Mouse (Mus musculus) adrenal gland, adult 8-10 months (tissue): ENCODE data around the gene Dnaic2. TPM values are rescaled to one million over a fixed set of nuclear protein-coding genes. Genes with fewer than 3 reads are reported as not detected.
A peak's percentile ranks its signal among the peaks of the same experiment; 100 is the strongest.

ENCODE experiments used
- DNase-seq: peaks from one replicate; pipeline ENCODE4 v3.0.0; 2022
- total RNA-seq, 4 experiments: library from RNA; stranded (reverse); gene quantifications; 2 replicates each; pipeline ENCODE4 v1.2.4; 2022

Dnaic2 gene
- total RNA-seq, 4 experiments from 2014 or later: 0.38 to 0.51 (median 0.42) TPM

GRCm38 (mm10) chr11:114702311-114702995, 24.8 kb upstream of the Dnaic2 start:
- no peak for DNase-seq

DNA sequence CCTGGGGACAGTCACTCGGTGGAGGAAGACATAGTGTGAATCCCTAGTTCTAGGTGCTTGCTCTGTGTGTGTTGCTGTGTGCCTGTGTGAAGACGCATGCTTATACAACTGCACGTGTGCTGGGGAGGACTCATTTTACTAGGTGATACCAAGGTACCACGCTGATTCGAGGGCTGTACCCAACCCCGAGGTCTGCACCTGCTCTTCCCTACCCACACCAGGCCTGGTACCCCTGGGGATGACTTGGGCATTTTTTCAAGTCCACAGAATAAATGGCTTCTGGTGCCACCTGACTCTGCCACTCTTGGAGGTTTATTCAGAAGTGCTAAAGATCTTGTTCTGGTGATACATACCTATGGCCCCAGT, 24.2 kb upstream of the Dnaic2 start:
- DNase-seq: no peak

DNA sequence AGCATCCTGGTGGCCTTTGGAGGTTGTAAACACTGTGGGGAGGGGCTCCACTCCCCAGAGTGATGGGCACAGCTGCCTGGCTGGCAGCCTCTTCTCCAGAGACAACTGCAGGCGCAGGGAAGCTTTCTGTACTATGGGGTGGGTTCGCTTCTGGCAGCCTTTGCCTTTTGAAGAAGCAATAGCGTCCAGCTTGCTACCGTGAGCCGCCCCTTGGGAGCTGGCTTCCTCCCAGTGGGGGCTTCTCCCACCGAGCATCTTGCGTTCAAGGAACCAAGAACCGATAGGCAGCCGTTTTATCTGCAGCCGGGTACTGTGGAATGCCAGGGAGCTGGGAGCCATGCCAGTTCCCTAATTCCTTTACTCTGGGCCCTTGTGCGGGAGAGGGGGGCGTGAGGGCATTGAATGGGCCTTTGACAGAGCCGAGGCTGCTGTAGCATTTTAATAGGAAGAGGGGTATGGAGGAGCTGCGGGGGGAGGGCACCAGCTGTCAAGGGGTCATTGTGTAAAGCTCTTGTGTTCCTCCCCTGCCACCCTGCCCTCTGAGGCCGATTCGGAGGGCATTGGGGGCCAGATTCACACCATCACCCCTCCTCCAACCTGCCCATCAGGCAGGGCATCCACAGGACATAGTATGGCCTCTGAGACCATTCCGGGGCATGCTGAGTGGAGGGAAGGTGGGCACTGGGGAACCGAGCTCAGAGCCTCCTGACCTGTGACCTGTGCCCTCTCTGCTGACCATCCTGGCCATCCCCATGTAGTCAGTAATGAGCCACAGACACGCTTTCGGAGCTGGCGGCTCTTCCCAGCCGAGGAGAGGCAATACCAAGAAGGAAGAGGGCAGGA, 22.9 kb upstream of the Dnaic2 start:
- DNase-seq: no peak

- DNase-seq: no peak
Observed at GRCm38 (mm10) chr11:114706358-114706757, 20.9 kb upstream of the Dnaic2 start.

DNA sequence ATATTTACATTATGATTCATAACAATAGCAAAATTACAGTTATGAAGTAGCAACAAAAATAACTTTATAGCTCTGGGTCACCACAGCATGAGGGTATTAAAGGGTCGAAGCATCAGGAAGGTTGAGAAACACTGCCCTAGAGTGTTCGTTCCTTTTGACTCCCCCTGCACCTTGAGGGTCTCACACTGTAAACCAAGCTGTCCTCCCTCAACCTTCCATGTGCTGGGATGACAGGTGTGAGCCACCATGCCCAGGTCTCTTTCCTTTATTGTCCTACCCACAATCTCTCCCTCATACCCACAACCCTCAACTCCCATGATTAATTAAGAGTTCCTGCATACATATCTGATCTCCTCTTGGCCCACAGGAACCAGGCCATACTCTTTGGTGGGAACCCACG, 15.8 kb upstream of the Dnaic2 start:
- DNase-seq: no peak

- peak; percentile 85 for DNase-seq
Observed at GRCm38 (mm10) chr11:114711861-114712260, 15.3 kb upstream of the Dnaic2 start.

DNA sequence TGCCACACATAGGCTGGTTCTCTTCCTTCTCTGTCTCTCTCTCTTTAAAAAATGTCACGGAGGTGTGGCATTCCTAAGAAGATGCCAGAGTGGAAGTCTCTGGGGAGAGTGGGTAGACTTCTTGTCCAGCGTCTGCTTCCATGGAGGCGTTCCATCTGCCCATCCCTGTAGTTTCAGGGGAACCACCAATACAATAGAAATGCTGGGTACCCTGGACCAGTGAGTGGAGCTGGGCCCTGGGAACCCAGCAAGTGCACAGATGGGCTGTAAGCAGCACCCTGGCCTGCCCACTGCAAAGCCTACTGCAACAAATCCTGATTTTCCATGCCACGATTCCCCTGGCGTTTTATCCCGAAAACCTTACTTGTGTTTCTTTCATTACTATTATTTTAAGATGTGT, 12.7 kb upstream of the Dnaic2 start:
- DNase-seq: no peak

- DNase-seq: no peak
Observed at GRCm38 (mm10) chr11:114715531-114715930, 11.7 kb upstream of the Dnaic2 start.

GRCm38 (mm10) chr11:114720535-114720934, 6.7 kb upstream of the Dnaic2 start:
- DNase-seq: no peak

DNA sequence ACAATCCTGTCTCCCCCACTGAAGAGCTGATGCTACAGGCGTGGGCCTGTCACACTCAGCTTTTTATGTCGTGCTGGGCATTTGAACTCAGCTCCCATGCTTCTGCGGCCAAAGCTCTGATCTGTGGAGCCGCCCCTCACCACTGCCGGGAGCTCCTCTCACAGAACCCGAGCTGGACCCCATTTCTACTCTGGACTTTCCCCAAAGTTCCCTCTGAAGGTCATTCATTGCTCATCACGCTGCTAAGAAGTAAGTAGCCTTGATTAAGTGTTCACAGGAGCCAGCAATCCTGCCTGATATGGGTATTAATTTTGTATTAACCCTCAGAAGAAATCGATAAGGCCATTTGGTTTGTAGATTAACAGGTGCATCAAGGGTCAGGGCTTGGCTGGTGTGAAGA, 4.8 kb upstream of the Dnaic2 start:
- no peak for DNase-seq

DNA sequence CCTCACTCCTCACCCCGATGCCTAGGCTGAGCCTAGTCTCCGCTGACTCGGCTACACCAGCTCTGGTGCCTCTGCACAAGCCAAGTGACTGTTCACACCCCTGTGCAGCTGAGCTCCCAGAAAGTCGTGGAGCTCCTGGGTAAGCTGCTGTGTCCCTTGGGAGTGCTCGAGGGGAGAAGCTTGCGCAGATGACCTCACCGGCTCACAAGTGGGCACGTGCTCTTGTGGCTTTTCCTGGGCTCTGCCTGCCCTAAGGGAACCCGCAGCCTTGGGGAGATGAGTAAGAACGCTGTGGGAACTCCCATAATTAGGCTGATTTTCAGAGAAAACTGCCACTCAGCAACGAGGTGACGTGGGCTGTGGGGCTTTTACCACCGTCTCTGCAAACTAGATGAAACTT, 4.2 kb upstream of the Dnaic2 start:
- DNase-seq: peak; percentile 82

- DNase-seq: no peak
Observed at GRCm38 (mm10) chr11:114724787-114725590, 2.2 kb upstream of the Dnaic2 start.

DNA sequence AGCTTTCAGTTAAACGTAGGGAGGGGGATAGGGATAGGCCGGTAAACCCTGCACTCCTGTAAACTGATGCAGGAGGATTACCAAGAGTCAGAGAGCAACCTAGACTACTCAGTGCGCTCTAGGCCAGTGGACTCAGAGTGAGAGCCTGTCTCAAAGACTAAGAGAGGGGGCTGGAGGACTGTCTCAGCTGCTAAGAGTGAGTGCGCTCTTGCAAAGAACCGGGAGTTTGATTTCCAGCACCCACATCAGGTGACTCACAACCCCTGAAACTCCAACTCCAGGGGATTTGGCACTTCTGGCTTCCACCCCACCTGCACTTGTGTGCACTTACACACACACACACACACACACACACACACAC, 598 bp downstream of the Dnaic2 start:
- no peak for DNase-seq

DNA sequence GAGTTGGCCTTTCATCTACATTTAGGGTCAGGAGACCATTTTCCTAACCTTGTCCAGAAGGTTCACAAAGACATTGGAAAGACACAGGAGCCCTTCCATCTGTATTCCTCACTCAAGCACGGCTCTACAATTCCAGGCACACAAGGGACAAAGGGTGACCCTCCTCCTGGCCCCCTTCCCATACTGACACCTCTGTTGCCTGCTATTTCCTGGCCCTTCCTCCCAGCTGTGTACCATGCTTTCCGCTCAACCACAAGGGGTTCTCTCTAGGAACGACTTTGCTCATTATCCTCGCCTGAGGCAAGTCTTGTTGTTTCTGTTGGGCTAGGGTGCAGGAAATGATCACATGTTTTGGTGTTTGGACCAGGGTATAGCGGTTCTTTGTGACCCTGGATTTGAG, 1.1 kb downstream of the Dnaic2 start:
- no peak for DNase-seq

DNA sequence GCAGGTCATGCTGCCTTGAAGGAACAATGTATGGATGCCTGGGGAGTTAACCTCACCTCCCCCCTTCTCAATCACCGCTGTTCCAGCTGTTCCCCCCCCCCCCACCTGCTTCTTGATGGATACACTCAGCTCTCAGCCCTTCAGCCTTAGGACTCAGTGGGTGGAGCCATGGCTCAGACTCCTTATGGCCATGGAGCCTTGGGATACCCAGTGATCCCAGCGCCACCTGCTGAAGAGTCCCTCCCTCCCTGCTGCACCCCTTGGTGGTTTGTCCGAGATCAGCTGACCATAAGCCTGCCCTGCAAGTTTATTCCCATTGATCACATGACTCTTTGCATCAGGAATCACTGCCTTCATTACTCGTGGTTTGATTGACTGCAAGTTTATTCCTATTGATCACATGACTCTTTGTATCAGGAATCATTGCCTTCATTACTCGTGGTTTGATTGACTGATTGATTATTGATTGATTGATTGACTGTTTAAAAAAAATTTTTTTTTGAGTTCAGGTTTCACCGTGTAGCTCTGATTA, 2.7 kb downstream of the Dnaic2 start:
- no peak for DNase-seq

DNA sequence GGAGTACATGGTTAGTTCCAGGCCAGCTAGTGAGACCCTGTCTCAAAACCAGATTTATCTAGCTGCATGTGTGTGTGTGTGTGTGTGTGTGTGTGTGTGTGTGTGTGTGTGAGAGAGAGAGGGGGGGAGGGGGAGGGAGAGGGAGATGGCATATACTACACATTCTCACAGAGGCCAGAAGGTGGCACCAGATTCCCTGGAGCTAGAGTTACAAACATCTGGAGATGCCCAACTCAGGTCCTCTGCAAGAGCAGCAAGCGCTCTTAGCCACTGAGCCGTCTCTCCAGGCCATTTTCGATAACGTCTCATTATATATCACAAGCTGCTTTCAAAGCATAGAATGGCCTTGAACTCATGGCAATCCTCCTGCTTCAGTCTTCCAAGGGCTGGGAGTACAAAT, 4.5 kb downstream of the Dnaic2 start:
- no peak for DNase-seq

GRCm38 (mm10) chr11:114732890-114733289, 5.7 kb downstream of the Dnaic2 start:
- DNase-seq: no peak

- no peak for DNase-seq
Observed at GRCm38 (mm10) chr11:114736111-114736510, 8.9 kb downstream of the Dnaic2 start.

DNA sequence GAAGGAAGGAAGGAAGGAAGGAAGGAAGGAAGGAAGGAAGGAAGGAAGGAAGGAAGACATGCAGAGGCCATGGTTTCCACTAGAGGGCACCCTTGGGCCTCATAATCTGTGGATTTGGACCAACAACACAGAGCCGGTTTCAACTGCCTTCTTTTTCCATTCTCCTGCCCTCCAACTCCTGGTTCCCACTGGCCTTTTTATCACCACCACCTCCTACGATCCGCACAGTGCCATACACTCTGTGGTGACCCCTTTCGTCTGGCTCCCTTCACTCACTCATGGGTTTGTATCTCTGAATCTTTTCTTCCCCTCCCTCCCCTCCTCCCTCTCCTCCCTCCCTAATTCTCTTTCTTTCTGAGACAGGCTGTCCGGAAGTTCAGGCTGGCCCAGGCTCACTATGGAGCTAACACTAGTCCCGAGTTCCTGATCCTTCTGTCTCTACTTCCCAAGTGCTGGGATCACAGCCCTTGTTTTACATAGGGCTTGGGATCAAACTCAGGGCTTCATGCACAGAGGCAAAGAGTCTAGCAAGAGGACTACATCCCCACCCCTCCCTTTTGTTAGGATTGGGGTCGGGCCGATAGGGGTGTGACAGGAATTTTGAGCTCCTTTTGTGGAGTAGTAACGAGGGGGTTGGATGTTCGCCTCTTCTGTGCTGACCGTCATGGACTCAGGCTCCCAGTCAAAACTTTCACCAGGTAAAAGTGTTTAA, 9.9 kb downstream of the Dnaic2 start:
- DNase-seq: no peak

- no peak for DNase-seq
Observed at GRCm38 (mm10) chr11:114740598-114740997, 13.4 kb downstream of the Dnaic2 start.

- DNase-seq: no peak
Observed at GRCm38 (mm10) chr11:114741451-114741850, 14.2 kb downstream of the Dnaic2 start.

DNA sequence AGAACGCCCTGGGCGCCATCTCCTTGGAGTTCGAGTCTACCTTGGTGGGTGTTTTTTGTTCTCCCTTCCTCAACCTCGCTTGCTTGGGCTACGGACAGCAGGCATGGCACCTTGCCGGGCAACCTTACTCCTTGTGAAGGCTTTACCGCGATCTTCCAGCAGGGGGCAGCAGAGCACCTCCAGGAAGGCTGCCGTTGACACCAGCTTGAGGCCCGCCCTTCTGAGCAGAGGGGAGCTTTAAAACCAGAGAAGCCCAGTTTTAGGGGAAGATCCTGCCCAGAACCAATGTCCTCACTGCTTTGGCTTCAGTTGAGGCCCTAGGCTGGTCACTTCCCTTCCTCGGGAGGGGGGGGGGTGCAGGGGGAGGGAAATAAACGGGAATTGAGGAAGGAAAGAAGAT, 17.9 kb downstream of the Dnaic2 start:
- DNase-seq: peak; percentile 76
